ENCODE assay signal across 15 mouse cellular contexts in genomic region chr1:136040874-136041273, GRCm38 (mm10). TPM values are rescaled to one million over a fixed set of nuclear protein-coding genes. Genes with fewer than 3 reads are reported as not detected.
DNase-seq lines count a peak whose midpoint lies in the region; ATAC-seq lines count a peak whose summit lies in the region.
"Had no signal": no experiment of that assay in that cellular context is flagged by ENCODE, and none has a peak within 500 bp of the region (broad histone marks: within the 10 kb centered on the region; RNA-seq: fewer than 3 reads in every experiment).

No protein-coding gene starts in this region.

- ATAC-seq in embryonic facial prominence, embryonic 12.5 days (ENCODE audit: insufficient number of reproducible peaks, insufficient read depth, low FRiP score, low TSS enrichment): no peak; the same call in 1 of the 2 replicates
- ATAC-seq in intestine, embryonic 14.5 days (replicated peaks; ENCODE audit: low FRiP score, low TSS enrichment, low read depth): no peak; the same call in none of the 2 replicates
- no peak for ATAC-seq in intestine, embryonic 16.5 days
- 0 out of 2 replicates have a peak, but pooled peaks have one; percentile 41 for ATAC-seq in neural tube, embryonic 12.5 days (ENCODE audit: low FRiP score, low read depth)
- ATAC-seq in erythroblast, adult 5-6 weeks (replicated peaks; ENCODE audit: low FRiP score, poor library complexity, severe bottlenecking): no peak

- 0 out of 2 replicates have a peak, but pooled peaks cover 3% of the 10 kb centered on the region for H3K27me3 ChIP-seq in embryonic facial prominence, embryonic 12.5 days
- peaks cover 40% of the 10 kb centered on the region for H3K27me3 ChIP-seq in embryonic facial prominence, embryonic 10.5 days (replicated peaks; ENCODE audit: low read depth, poor library complexity, severe bottlenecking)
- H3K27me3 ChIP-seq in intestine, embryonic 14.5 days (replicated peaks; ENCODE audit: control insufficient read depth, insufficient read depth, low read length): no peaks in the 10 kb centered on the region
- no peaks in the 10 kb centered on the region; the same call in 1 of the 2 replicates for H3K27me3 ChIP-seq in intestine, embryonic 16.5 days (replicated peaks; ENCODE audit: control insufficient read depth, insufficient read depth, low read length)
- H3K27me3 ChIP-seq in neural tube, embryonic 12.5 days (replicated peaks): peaks cover 4% of the 10 kb centered on the region; the same call in 1 of the 2 replicates

- 31% methylated on average over 4 of the region's 4 CpGs for WGBS in embryonic facial prominence, embryonic 12.5 days
- 27% methylated on average over 4 of the region's 4 CpGs for WGBS in embryonic facial prominence, embryonic 10.5 days
- 16% methylated on average over 4 of the region's 4 CpGs for WGBS in intestine, embryonic 14.5 days
- whole genome bisulfite sequencing in intestine, embryonic 16.5 days: 18% methylated on average over 4 of the region's 4 CpGs
- WGBS in neural tube, embryonic 12.5 days: 45% methylated on average over 4 of the region's 4 CpGs

- H3K9ac ChIP-seq in embryonic facial prominence, embryonic 12.5 days: no peak overlapping the region
- H3K9ac ChIP-seq in intestine, embryonic 14.5 days (ENCODE audit: low read length): no peak overlapping the region
- no peak overlapping the region for H3K9ac ChIP-seq in intestine, embryonic 16.5 days (ENCODE audit: low read depth, low read length)
- no peak overlapping the region for H3K9ac ChIP-seq in neural tube, embryonic 12.5 days
- H3K9ac ChIP-seq: liver, embryonic 15.5 days had no signal

- H3K4me1 ChIP-seq in embryonic facial prominence, embryonic 12.5 days: peaks cover 15% of the 10 kb centered on the region
- peaks cover 16% of the 10 kb centered on the region for H3K4me1 ChIP-seq in embryonic facial prominence, embryonic 10.5 days
- H3K4me1 ChIP-seq in intestine, embryonic 14.5 days (replicated peaks; ENCODE audit: control insufficient read depth, insufficient read depth, low read length): peaks cover 9% of the 10 kb centered on the region; the same call in 1 of the 2 replicates
- peaks cover 7% of the 10 kb centered on the region; the same call in 1 of the 2 replicates for H3K4me1 ChIP-seq in intestine, embryonic 16.5 days (ENCODE audit: control insufficient read depth, insufficient read depth, low read length)
- H3K4me1 ChIP-seq in neural tube, embryonic 12.5 days: 0 out of 2 replicates have a peak, but pooled peaks cover 6% of the 10 kb centered on the region
- H3K4me1 ChIP-seq: liver, embryonic 15.5 days had no signal

- H3K27ac ChIP-seq in embryonic facial prominence, embryonic 12.5 days: no peak overlapping the region
- no peak overlapping the region for H3K27ac ChIP-seq in embryonic facial prominence, embryonic 10.5 days (replicated peaks)
- no peak overlapping the region for H3K27ac ChIP-seq in intestine, embryonic 14.5 days (ENCODE audit: low read depth)
- no peak overlapping the region for H3K27ac ChIP-seq in intestine, embryonic 16.5 days (ENCODE audit: low read length)
- H3K27ac ChIP-seq in neural tube, embryonic 12.5 days: no peak overlapping the region
- H3K27ac ChIP-seq: liver, embryonic 15.5 days had no signal

- no peaks in the 10 kb centered on the region for H3K36me3 ChIP-seq in embryonic facial prominence, embryonic 12.5 days
- peaks cover 4% of the 10 kb centered on the region; the same call in 1 of the 2 replicates for H3K36me3 ChIP-seq in embryonic facial prominence, embryonic 10.5 days (replicated peaks)
- 0 out of 2 replicates have a peak, but pooled peaks cover under 1% of the 10 kb centered on the region for H3K36me3 ChIP-seq in intestine, embryonic 14.5 days (ENCODE audit: control insufficient read depth, insufficient read depth, low read length)
- no peaks in the 10 kb centered on the region for H3K36me3 ChIP-seq in intestine, embryonic 16.5 days (ENCODE audit: control insufficient read depth, insufficient read depth, low read length)
- H3K36me3 ChIP-seq in neural tube, embryonic 12.5 days: peaks cover 1% of the 10 kb centered on the region; the same call in 1 of the 2 replicates
- H3K36me3 ChIP-seq: liver, embryonic 15.5 days had no signal

- 0 out of 2 replicates have a peak overlapping the region, but pooled peaks have one; percentile 3 for H3K4me3 ChIP-seq in embryonic facial prominence, embryonic 12.5 days
- no peak overlapping the region for H3K4me3 ChIP-seq in embryonic facial prominence, embryonic 10.5 days
- H3K4me3 ChIP-seq in intestine, embryonic 14.5 days (ENCODE audit: low read depth, low read length): no peak overlapping the region
- no peak overlapping the region for H3K4me3 ChIP-seq in intestine, embryonic 16.5 days (ENCODE audit: low read length)
- H3K4me3 ChIP-seq in neural tube, embryonic 12.5 days: no peak overlapping the region
- H3K4me3 ChIP-seq: liver, embryonic 15.5 days had no signal

- H3K9me3 ChIP-seq in embryonic facial prominence, embryonic 12.5 days: no peaks in the 10 kb centered on the region
- no peaks in the 10 kb centered on the region for H3K9me3 ChIP-seq in embryonic facial prominence, embryonic 10.5 days
- no peaks in the 10 kb centered on the region for H3K9me3 ChIP-seq in intestine, embryonic 14.5 days (ENCODE audit: control insufficient read depth, low read length)
- H3K9me3 ChIP-seq in intestine, embryonic 16.5 days (ENCODE audit: control insufficient read depth, low read length): no peaks in the 10 kb centered on the region
- no peaks in the 10 kb centered on the region for H3K9me3 ChIP-seq in neural tube, embryonic 12.5 days
- H3K9me3 ChIP-seq: liver, embryonic 15.5 days had no signal

- H3K4me2 ChIP-seq in embryonic facial prominence, embryonic 12.5 days (replicated peaks): peak overlapping the region; percentile 27
- peak overlapping the region; percentile 14; the same call in 1 of the 2 replicates for H3K4me2 ChIP-seq in intestine, embryonic 14.5 days (ENCODE audit: low read length)
- no peak overlapping the region for H3K4me2 ChIP-seq in intestine, embryonic 16.5 days (ENCODE audit: low read depth, low read length)
- H3K4me2 ChIP-seq in neural tube, embryonic 12.5 days (replicated peaks): no peak overlapping the region
- H3K4me2 ChIP-seq: liver, embryonic 15.5 days had no signal

- no peak for DNase-seq in embryonic facial prominence, embryonic 10.5 days (ENCODE audit: low spot score)
- no peak for DNase-seq in intestine, embryonic 14.5 days (ENCODE audit: low spot score)
- no peak for DNase-seq in neural tube, embryonic 10.5 days (ENCODE audit: extremely low spot score, low spot score)
- DNase-seq in adrenal gland, postnatal 36 days: no peak
- DNase-seq: cerebellum, adult 8-10 months; heart, adult 11 months; kidney, postnatal 25 days; right cerebral cortex, postnatal 4 days had no signal

RNA-seq across cellular contexts. Expression of gene Ascl5, which starts 9.7 kb away (rescaled TPM):
- polyA plus RNA-seq in embryonic facial prominence, embryonic 12.5 days (2016; fragmentation: Nextera tagmentation; extraction: Ambion mirVana): 0.42 TPM in 1 of 2 replicates, not detected in the other
- 0.47 TPM in 1 of 2 replicates, not detected in the other for polyA plus RNA-seq in embryonic facial prominence, embryonic 10.5 days (2016; fragmentation: Nextera tagmentation; extraction: Ambion mirVana)
- 0.35 TPM in 1 of 2 replicates, not detected in the other for polyA plus RNA-seq in intestine, embryonic 14.5 days (2014; fragmentation: Nextera tagmentation; extraction: Ambion mirVana)
- not detected in 2 replicates for polyA plus RNA-seq in intestine, embryonic 16.5 days (2015; fragmentation: Nextera tagmentation; extraction: Ambion mirVana)
- polyA plus RNA-seq in neural tube, embryonic 12.5 days (2016; fragmentation: Nextera tagmentation; extraction: Ambion mirVana): not detected in 2 replicates
- total RNA-seq in adrenal gland, postnatal 36 days (2021): not detected
- total RNA-seq in erythroblast, adult 5-6 weeks (2015; ENCODE audit: low replicate concordance): not detected in 2 replicates
- not detected in 2 replicates for total RNA-seq in erythroblast, adult 5-6 weeks (2017; ENCODE audit: low replicate concordance)
- total RNA-seq: adrenal gland, postnatal 4 days; hematopoietic stem cell, adult 5-6 weeks had no signal
- polyA plus RNA-seq: liver, embryonic 15.5 days had no signal

RNA-seq across cellular contexts. Expression of gene Cacna1s, which starts 11.7 kb away (rescaled TPM):
- polyA plus RNA-seq in embryonic facial prominence, embryonic 12.5 days (2016; fragmentation: Nextera tagmentation; extraction: Ambion mirVana): 1.2 and 1.3 TPM in 2 replicates
- 0.06 and 0.16 TPM in 2 replicates for polyA plus RNA-seq in embryonic facial prominence, embryonic 10.5 days (2016; fragmentation: Nextera tagmentation; extraction: Ambion mirVana)
- polyA plus RNA-seq in intestine, embryonic 14.5 days (2014; fragmentation: Nextera tagmentation; extraction: Ambion mirVana): 0.08 TPM in 1 of 2 replicates, not detected in the other
- 0.04 TPM in 1 of 2 replicates, not detected in the other for polyA plus RNA-seq in intestine, embryonic 16.5 days (2015; fragmentation: Nextera tagmentation; extraction: Ambion mirVana)
- polyA plus RNA-seq in neural tube, embryonic 12.5 days (2016; fragmentation: Nextera tagmentation; extraction: Ambion mirVana): 0.81 and 0.93 TPM in 2 replicates
- under 1 TPM; 0.10 to 0.23 TPM for total RNA-seq in adrenal gland, postnatal 36 days (2021)
- total RNA-seq in erythroblast, adult 5-6 weeks (2015; ENCODE audit: low replicate concordance): not detected in 2 replicates
- not detected in 2 replicates for total RNA-seq in erythroblast, adult 5-6 weeks (2017; ENCODE audit: low replicate concordance)

RNA-seq across cellular contexts. Expression of gene Tmem9, which starts 32.9 kb away (rescaled TPM):
- polyA plus RNA-seq in embryonic facial prominence, embryonic 12.5 days (2016; fragmentation: Nextera tagmentation; extraction: Ambion mirVana): 172 and 173 TPM in 2 replicates
- polyA plus RNA-seq in embryonic facial prominence, embryonic 10.5 days (2016; fragmentation: Nextera tagmentation; extraction: Ambion mirVana): 139 and 142 TPM in 2 replicates
- polyA plus RNA-seq in intestine, embryonic 14.5 days (2014; fragmentation: Nextera tagmentation; extraction: Ambion mirVana): 90.6 and 99.5 TPM in 2 replicates
- polyA plus RNA-seq in intestine, embryonic 16.5 days (2015; fragmentation: Nextera tagmentation; extraction: Ambion mirVana): 165 and 182 TPM in 2 replicates
- 151 and 152 TPM in 2 replicates for polyA plus RNA-seq in neural tube, embryonic 12.5 days (2016; fragmentation: Nextera tagmentation; extraction: Ambion mirVana)
- 10 to 100 TPM; 32.4 to 43.1 TPM for total RNA-seq in adrenal gland, postnatal 36 days (2021)
- total RNA-seq in erythroblast, adult 5-6 weeks (2015; ENCODE audit: low replicate concordance): 17.9 and 24.5 TPM in 2 replicates
- 16.9 and 22.3 TPM in 2 replicates for total RNA-seq in erythroblast, adult 5-6 weeks (2017; ENCODE audit: low replicate concordance)

RNA-seq across cellular contexts. Expression of gene Igfn1, which starts 34.7 kb away (rescaled TPM):
- 0.09 TPM in 1 of 2 replicates, not detected in the other for polyA plus RNA-seq in embryonic facial prominence, embryonic 12.5 days (2016; fragmentation: Nextera tagmentation; extraction: Ambion mirVana)
- polyA plus RNA-seq in embryonic facial prominence, embryonic 10.5 days (2016; fragmentation: Nextera tagmentation; extraction: Ambion mirVana): 0.04 TPM in 1 of 2 replicates, not detected in the other
- polyA plus RNA-seq in intestine, embryonic 14.5 days (2014; fragmentation: Nextera tagmentation; extraction: Ambion mirVana): not detected in 2 replicates
- 0.05 and 0.09 TPM in 2 replicates for polyA plus RNA-seq in intestine, embryonic 16.5 days (2015; fragmentation: Nextera tagmentation; extraction: Ambion mirVana)
- not detected in 2 replicates for polyA plus RNA-seq in neural tube, embryonic 12.5 days (2016; fragmentation: Nextera tagmentation; extraction: Ambion mirVana)
- total RNA-seq in adrenal gland, postnatal 36 days (2021): under 1 TPM in 1 of 2 experiments, not detected in 1; 0.07 TPM
- not detected in 2 replicates for total RNA-seq in erythroblast, adult 5-6 weeks (2015; ENCODE audit: low replicate concordance)
- not detected in 2 replicates for total RNA-seq in erythroblast, adult 5-6 weeks (2017; ENCODE audit: low replicate concordance)
- total RNA-seq: hematopoietic stem cell, adult 5-6 weeks had no signal
- polyA plus RNA-seq: liver, embryonic 15.5 days had no signal

Comparison
In these comparisons a context has a peak if more than half of its experiments do, and no peak if none do; other contexts are left out.
1. H3K4me2 ChIP-seq: peak in embryonic facial prominence, embryonic 12.5 days (single experiment) and intestine, embryonic 14.5 days (single experiment); none in intestine, embryonic 16.5 days (single experiment) and neural tube, embryonic 12.5 days (single experiment).